Mouse (Mus musculus): ENCODE measurements around the gene Ipp.
A peak's percentile ranks its signal among the peaks of the same experiment; 100 is the strongest.

The Ipp gene

DNA sequence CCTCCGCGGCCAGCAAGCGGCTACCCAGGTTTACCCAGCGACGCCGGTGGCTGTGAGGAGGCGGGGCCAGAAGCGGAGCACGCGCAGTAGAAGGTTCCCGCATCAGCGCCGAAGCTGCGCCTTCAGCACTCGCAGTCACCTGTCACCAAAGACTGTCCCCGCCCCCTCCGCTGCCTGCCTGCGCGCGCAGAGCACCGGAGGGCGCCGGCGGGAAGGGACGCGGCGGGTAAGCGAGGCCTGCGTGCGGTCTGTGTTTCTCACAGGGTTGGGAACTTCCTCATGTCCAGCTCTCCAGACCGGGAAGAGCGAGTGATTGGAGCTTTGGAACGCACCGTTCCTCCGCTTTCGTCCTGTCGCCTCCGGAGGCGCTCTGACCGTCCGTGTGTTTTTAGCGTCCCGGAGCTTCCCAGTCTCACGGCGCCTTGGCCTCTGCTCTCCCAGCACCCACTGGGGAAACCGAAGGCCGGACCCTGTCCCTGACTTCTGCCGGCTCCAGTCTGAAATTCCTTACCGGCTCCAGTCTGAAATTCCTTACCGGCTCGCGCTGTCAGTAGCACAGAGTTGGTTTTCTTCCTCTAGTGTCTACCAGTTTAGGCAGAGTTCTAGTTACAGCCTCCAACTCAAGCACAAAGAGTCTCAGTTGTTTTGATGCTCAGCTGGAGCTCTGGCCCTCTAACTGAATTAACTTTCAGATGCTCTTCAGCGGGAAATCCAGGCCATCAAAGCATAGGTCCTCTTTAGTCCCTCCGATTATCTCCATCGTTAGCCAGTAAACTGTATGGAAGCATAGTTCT, at the start of gene Ipp:
Gene Ipp (plus strand): TSS at position 125 of the 794 bp plus-strand sequence.
- peak; percentile 94 for DNase-seq (ENCODE audit: low spot score in 2 of 2)

- no peak for DNase-seq (ENCODE audit: low spot score in 2 of 2)
Measured at GRCm38 (mm10) chr4:116461943-116462342, 45.4 kb upstream of the Ipp start.

- DNase-seq (ENCODE audit: low spot score in 2 of 2) = peak; percentile 22 to 24
Measured at GRCm38 (mm10) chr4:116463231-116464125, 43.9 kb upstream of the Ipp start.

GRCm38 (mm10) chr4:116464126-116464981, 43.0 kb upstream of the Ipp start, which contains the start of gene Mast2:
Mast2 (minus strand) TSS chr4:116464183.
- DNase-seq (ENCODE audit: low spot score in 2 of 2) = peak; percentile 85 to 86

- no peak for DNase-seq (ENCODE audit: low spot score in 2 of 2)
Measured at GRCm38 (mm10) chr4:116481322-116481721, 26.0 kb upstream of the Ipp start.

DNA sequence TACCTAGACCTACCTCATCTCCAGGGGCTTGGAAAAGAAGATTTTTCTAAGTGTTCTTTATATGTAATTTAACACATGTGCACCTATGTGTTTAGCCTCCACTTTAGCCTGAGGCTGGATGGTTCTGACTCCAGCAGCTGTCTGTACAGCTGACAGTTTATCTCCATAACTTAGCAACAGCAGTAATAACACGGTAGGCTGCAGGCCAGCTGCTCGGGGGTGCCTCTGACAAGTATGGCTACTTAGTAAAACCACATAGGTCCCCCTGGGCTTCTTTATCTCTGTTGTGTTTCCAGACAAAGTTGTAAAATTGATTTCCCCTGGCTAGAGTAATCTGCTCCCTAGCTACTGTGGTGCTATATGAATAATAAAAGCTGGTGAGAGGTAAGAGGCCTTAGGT, 23.9 kb upstream of the Ipp start:
- DNase-seq (ENCODE audit: low spot score in 2 of 2) = peak; percentile 8 to 9

GRCm38 (mm10) chr4:116491119-116491536, 16.2 kb upstream of the Ipp start:
- peak; percentile 37 to 43 for DNase-seq (ENCODE audit: low spot score in 2 of 2)

DNA sequence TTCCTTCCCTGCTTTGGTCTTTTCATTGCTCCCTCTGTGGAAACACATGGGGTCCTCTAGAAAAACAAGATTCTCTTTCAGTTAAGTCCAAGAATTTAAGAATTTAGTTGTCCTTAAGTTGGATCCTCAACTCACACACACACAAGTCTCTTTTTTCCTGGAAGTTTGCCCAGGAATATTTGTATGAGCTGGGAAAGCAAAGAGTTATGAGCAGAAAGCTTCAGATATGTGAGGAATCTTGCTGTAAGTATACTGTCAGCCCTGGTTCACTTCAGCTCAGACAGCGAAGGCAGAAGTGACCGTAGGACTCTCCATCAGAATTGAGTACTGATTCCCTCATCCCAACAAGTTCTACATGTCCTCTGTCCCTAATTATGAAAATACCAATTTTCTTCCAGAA, 15.5 kb upstream of the Ipp start:
- no peak for DNase-seq (ENCODE audit: low spot score in 2 of 2)

- DNase-seq (ENCODE audit: low spot score in 2 of 2) = peak; percentile 11 to 24
Measured at GRCm38 (mm10) chr4:116492460-116492859, 14.9 kb upstream of the Ipp start.

GRCm38 (mm10) chr4:116493646-116494045, 13.7 kb upstream of the Ipp start:
- DNase-seq (ENCODE audit: low spot score in 2 of 2) = no peak

DNA sequence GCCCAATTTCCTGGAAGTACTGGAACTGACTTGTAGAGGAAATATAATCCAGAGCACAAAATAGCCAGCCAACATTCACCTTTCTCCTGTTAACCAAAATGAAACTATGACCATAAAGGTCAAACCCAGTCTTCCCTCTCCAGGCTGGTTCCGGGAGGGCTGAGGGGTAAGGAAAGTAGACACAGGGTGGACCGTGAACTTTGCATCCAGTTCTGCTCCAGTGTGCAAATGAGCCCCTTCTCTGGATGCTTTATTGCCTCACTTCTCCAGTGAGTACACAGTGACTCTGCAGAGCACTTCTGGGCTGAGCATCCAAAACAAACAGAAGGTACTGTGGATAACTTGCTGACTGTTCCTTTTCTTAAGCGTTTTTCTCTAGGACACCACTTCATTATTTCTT, 7.4 kb upstream of the Ipp start:
- no peak for DNase-seq (ENCODE audit: low spot score in 2 of 2)

GRCm38 (mm10) chr4:116506886-116507424, 394 bp upstream of the Ipp start:
- DNase-seq (ENCODE audit: low spot score in 2 of 2) = peak in 1 of 2 experiments; percentile 1

GRCm38 (mm10) chr4:116531109-116531508, 23.8 kb downstream of the Ipp start:
- DNase-seq (ENCODE audit: low spot score in 2 of 2) = no peak

DNA sequence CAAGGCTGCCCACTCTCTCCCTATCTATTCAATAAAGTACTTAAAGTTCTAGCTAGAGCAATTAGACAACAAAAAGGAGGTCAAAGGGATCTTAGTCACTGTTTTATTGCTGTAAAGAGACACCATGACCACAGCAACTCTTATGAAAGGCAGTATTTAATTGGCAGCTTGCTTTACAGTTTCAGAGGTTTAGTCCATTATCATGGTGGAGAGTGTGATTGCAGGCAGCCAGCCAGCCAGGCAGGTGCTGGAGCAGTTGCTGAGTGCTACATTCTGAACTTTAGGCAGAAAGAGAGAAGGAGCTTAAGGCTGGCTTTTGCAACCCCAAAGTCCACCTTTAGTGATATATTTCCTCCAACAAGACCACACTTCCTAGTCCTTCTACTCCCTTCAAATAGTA, 29.0 kb downstream of the Ipp start:
- no peak for DNase-seq (ENCODE audit: low spot score in 2 of 2)

DNA sequence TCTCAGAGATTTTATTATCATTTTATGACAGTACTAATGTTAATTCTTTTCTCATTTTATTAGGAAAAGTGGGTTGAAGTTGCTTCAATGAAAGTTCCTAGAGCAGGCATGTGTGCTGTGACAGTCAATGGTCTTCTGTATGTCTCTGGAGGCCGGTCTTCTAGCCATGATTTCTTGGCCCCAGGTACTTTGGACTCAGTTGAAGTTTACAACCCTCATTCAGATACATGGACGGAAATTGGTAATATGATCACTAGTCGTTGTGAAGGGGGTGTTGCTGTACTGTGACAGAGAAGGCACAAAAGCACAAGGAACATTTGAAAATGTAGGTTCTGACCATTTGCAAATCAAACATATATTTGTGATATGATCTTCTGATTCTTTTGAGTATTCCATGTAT, 30.4 kb downstream of the Ipp start:
- DNase-seq (ENCODE audit: low spot score in 2 of 2) = no peak

DNA sequence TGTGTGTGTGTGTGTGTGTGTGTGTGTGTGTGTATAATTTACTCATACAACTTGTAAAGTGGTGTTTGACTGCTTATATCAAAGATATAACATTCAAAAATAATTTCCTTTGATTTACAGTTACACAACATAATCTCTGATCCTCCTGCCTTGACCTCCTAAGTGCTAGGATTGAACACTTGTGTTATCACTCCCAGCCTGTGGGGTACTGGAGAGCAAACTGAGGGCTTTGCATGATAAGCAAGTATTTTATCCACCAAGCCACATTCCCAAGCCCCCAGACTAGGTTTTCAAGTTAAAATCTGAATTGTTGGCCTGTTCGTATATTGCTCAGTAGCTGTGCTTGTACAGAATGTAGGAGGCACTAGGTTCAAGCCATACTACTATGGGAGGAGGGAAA, 43.1 kb downstream of the Ipp start:
- DNase-seq (ENCODE audit: low spot score in 2 of 2) = no peak

DNA sequence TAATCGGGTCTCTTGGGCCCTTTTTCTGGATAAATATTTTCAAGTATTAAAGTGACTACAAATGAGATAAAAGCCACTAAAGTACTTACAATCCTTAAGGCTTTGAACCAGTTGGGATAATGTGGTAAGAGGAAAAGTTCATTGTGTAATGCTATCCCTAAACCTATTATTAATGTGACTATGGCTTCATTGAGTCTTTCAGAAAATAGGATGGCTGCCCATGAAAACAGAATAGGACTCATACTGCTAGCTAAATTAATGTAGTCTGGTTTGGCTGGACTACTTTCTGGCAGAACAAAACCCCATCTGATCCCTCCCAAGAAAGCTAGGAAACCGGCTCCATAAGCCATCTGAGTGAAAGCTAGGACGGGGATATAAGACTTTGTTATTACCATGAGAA, 45.7 kb downstream of the Ipp start:
- no peak for DNase-seq (ENCODE audit: low spot score in 2 of 2)

- peak; percentile 58 to 78 for DNase-seq (ENCODE audit: low spot score in 2 of 2)
Measured at GRCm38 (mm10) chr4:116555413-116556300, 48.3 kb downstream of the Ipp start, which contains the start of gene Tmem69. Tmem69 (minus strand) TSS chr4:116555936.

DNA sequence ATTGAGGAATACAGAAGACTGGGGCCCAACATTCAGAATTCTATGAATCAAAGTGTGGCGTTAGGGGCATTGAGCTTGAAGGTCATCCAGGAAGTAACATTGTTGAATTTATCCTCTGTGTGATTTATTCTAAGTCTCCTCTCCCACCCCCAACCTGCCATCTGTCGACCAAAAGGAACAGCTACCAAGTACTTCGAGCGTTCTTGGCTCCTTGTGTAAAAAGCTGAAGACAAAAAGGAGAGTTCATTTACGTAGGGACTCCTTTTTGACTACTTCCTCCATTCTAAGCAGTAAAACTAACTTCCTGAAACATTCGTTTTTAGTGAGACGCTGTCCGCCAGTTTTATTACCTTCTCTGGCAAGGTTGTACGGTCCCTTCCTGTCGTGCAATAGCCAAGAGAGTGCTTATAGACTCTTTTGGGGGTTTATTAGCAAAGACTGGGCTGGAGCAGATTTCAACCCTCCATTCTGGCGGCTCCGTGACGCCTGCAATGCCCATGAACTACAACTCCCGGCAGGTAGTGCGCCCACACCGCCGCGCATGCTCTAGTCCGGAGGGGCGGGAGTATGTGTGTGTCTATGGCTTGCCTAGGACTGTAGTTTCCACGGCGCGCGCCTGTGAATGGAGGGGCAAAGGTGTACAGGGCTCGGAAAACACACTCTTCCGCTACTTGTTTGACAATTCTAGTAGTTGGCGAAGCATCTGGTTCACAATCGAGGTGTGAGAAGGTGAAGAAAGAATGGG, 49.4 kb downstream of the Ipp start:
- DNase-seq (ENCODE audit: low spot score in 2 of 2) = peak; percentile 93 to 94
